Mouse (Mus musculus) heart, postnatal 0 days (tissue): Measurements from ENCODE around the gene Ano1.

ENCODE experiments used
- CTCF ChIP-seq: IDR thresholded peaks from 2 replicates; pipeline ENCODE4 v1.5.1; 2016; ENCODE audit warnings: antibody characterized with exemption, control low read depth, low read depth
- EP300 ChIP-seq: IDR thresholded peaks from 2 replicates; pipeline ENCODE4 v1.6.1; 2016; ENCODE audit warnings: antibody characterized with exemption, low read depth

- no peak for TF ChIP-seq EP300
- no peak for TF ChIP-seq CTCF
Measured at GRCm38 (mm10) chr7:144770116-144770515, 18.3 kb upstream of the Ano1 start.
